Mouse (Mus musculus) MEL (cell line): ENCODE measurements around the gene Epc2.

Experiments
- CTCF ChIP-seq, 3 experiments: IDR thresholded peaks in 2 of 3; conservative IDR thresholded peaks in 1 of 3; 2 replicates each; pipeline ENCODE4 v1.5.1; 2011 to 2012; ENCODE audit warnings: low read length in 3 of 3, low read depth in 2 of 3, mild to moderate bottlenecking in 2 of 3, improper control_type of control experiment in 1 of 3, inconsistent platforms in 1 of 3, mixed read lengths in 1 of 3, moderate library complexity in 1 of 3; ENCODE audit not compliant: control insufficient read depth in 1 of 3, insufficient read depth in 1 of 3, poor library complexity in 1 of 3, severe bottlenecking in 1 of 3
- GATA1 ChIP-seq: IDR thresholded peaks from 2 replicates; pipeline ENCODE4 v1.6.1; 2011; ENCODE audit warnings: low read depth, low read length, improper control_type of control experiment
- JUND ChIP-seq: IDR thresholded peaks from 2 replicates; pipeline ENCODE4 v1.6.1; 2011; ENCODE audit warnings: low read depth, mild to moderate bottlenecking, improper control_type of control experiment, low read length
- MAX ChIP-seq: IDR thresholded peaks from 2 replicates; pipeline ENCODE4 v1.6.1; 2011; ENCODE audit warnings: low read length, improper control_type of control experiment
- MEF2A ChIP-seq: IDR thresholded peaks from 2 replicates; pipeline ENCODE4 v1.6.1; 2014; ENCODE audit warnings: low read depth, mild to moderate bottlenecking, inconsistent platforms, low read length, improper control_type of control experiment; ENCODE audit not compliant: poor library complexity, insufficient replicate concordance, severe bottlenecking; ENCODE audit errors: extremely low read depth
- POLR2A ChIP-seq, 2 experiments: IDR thresholded peaks; 2 replicates each; pipeline ENCODE4 v1.6.1; 2011 to 2012; ENCODE audit warnings: low read length in 2 of 2, mild to moderate bottlenecking in 2 of 2, control low read depth in 1 of 2, improper control_type of control experiment in 1 of 2, low read depth in 1 of 2, moderate library complexity in 1 of 2; ENCODE audit not compliant: control insufficient read depth in 1 of 2, insufficient read depth in 1 of 2, poor library complexity in 1 of 2
- UBTF ChIP-seq: IDR thresholded peaks from 2 replicates; pipeline ENCODE4 v1.6.1; 2012; ENCODE audit warnings: low read depth, mild to moderate bottlenecking, inconsistent platforms, low read length, improper control_type of control experiment, moderate library complexity, borderline replicate concordance; ENCODE audit not compliant: insufficient read depth

- TF ChIP-seq CTCF (IDR thresholded peaks at IDR 0.05 in 2 of 3, conservative IDR thresholded peaks at IDR 0.05 in 1 of 3; ENCODE audit: control insufficient read depth in 1 of 3, insufficient read depth in 1 of 3, low read depth in 2 of 3, low read length in 3 of 3, poor library complexity in 1 of 3, severe bottlenecking in 1 of 3) = no peak
- no peak for TF ChIP-seq GATA1
- TF ChIP-seq MEF2A = no peak
- TF ChIP-seq JUND = no peak
- TF ChIP-seq UBTF = no peak
- no peak for TF ChIP-seq POLR2A (IDR thresholded peaks at IDR 0.05; ENCODE audit: control insufficient read depth in 1 of 2, insufficient read depth in 1 of 2, low read depth in 1 of 2, low read length in 2 of 2, poor library complexity in 1 of 2)
- no peak for TF ChIP-seq MAX
These were observed 139.2 kb downstream of the Epc2 start for GRCm38 (mm10) chr2:49590450-49590849.
